Mouse (Mus musculus) urinary bladder, postnatal 25 days (tissue): ENCODE results near the gene AL607142.1.

Source experiments
- DNase-seq: peaks from one replicate; pipeline ENCODE4 v3.0.0; 2022; ENCODE audit warnings: low spot score

AL607142.1 gene

GRCm38 (mm10) chr4:120104599-120104998 is 39.8 kb downstream of the AL607142.1 start:
- peak; percentile 73 for DNase-seq

GRCm38 (mm10) chr4:120106362-120106761 is 41.6 kb downstream of the AL607142.1 start:
- no peak for DNase-seq

DNA sequence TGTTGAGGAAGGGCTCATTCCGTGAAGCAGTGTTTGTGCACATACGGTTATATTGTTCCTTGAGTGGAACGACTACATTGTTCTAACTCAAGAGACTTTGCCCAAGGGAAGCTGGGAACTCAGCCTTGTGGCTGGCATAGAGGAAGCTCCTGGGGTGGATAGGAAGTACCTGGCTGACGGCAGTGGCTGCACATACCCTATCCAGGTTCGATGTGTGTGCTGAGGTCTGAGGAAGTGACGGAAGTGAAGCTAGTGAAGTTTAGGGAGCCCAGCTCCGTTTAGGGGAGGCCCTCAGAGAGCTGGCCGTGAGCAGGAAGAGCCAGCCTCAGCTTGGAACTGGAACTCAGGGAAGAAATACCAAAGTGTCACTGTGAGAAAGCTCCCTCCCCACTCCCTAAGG is 43.0 kb downstream of the AL607142.1 start:
- no peak for DNase-seq

DNA sequence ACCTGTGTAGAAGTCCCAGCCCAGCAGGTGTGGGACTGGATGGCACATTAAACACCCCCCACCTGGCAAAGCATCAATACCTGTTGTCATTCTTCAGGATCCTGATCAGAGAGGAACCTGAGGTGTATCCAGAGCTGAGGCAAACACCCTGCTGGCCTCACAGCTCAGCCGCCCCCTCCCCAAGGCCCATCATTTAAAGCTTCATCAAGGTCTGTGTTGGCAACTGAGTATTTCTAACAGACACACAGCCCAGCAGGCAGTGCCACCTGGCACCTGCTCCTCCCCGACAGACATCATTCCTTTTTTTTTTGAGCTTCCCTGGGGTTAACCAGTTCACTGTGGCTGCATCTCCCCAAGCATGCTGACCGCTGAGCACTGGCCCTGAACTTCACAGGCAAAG is 50.7 kb downstream of the AL607142.1 start:
- no peak for DNase-seq

DNA sequence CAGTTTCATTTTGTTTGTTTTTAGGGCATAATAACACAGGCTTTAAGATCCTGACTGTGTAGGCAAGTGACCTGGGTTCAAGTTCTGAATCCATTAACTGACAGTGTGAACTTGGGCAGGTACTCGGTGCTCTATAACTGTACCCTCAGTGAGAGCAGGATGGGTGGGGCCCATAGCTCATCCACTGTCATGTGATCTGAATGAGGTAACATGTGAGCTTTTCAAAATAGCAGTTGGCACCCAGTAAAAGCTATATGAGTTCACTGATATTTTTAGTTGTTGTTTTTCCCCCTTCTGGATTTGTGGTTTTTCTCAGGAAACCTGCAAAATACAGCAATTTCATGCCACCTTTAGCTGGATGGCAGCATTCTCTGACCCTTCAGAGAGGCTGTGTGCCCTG is 51.5 kb downstream of the AL607142.1 start:
- DNase-seq = no peak

GRCm38 (mm10) chr4:120120276-120120675 is 55.5 kb downstream of the AL607142.1 start:
- peak; percentile 63 for DNase-seq

- no peak for DNase-seq
Measured at GRCm38 (mm10) chr4:120124656-120125055, 59.9 kb downstream of the AL607142.1 start.

- no peak for DNase-seq
Measured at GRCm38 (mm10) chr4:120126047-120126446, 61.3 kb downstream of the AL607142.1 start.

DNA sequence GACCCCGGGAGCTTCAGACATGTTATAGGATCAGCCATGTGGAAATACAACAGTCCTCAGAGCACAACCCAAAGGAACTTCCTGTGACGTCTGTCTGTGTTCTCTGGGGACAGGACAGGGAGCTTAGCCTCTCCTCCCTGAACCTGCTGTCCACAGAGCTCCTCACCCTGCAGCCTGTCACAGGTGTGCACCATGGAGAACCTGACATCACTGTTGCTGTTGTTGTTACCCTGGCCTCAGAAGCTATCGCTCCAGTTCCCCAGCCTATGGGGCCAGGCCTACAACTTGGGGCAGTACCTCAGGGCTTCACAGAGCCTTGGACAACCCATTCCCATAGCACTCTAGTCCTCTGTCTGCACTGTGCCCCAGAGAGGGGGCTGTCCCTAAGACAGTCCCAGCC is 62.5 kb downstream of the AL607142.1 start:
- no peak for DNase-seq

- no peak for DNase-seq
Measured at GRCm38 (mm10) chr4:120128033-120128432, 63.2 kb downstream of the AL607142.1 start.

DNA sequence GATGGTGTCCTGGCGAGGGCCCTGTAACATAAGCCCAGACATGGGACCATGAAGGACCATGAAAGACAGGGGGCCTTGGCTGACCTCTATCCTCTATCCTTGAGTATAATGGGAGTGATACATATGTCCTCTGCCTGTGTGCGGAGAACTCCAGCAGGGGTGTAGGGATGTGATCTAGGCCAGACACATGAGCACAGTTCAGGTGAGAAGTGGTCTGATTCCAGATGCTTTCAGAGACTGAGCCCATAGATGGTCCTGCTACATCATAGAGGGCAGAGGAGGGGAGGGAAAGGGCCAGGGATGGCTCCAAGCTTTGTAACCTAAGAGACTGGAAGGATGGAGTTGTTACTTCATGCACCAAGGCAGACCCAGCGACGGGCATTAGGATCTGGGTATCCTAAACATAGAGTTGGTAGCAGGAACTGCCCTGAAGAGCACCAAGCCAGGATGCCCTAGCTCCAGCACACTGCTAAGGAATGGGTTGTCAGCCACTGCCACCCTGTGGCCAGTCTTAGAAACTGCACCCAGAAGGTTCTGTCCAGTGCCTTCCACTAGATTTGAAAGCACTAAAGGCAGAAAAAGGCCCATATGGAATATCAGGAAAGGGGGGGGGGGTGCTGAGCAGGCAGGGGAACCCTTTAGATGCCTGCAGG is 64.6 kb downstream of the AL607142.1 start:
- peak; percentile 50 for DNase-seq

GRCm38 (mm10) chr4:120130926-120131325 is 66.1 kb downstream of the AL607142.1 start:
- no peak for DNase-seq

GRCm38 (mm10) chr4:120131441-120132220 is 66.8 kb downstream of the AL607142.1 start:
- peak; percentile 49 for DNase-seq

GRCm38 (mm10) chr4:120134223-120134622 is 69.4 kb downstream of the AL607142.1 start:
- no peak for DNase-seq

GRCm38 (mm10) chr4:120141810-120142209 is 77.0 kb downstream of the AL607142.1 start:
- no peak for DNase-seq

- DNase-seq = no peak
Measured at GRCm38 (mm10) chr4:120142905-120143304, 78.1 kb downstream of the AL607142.1 start.
